Mouse (Mus musculus): ENCODE measurements at regions not wholly inside any gene's neighbourhood (a gene's known extent, or its start where the extent isn't known, plus 50 kb on each side); places are given as distances from the start of the nearest gene placed in this dataset.

- Histone ChIP-seq H3K36me3 (ENCODE audit: inconsistent target) (no peaks in the 10 kb centered on the region), H3K27ac (no peak overlapping the region), H3K79me2 (ENCODE audit: inconsistent target) (no peaks in the 10 kb centered on the region), H3K4me3 (ENCODE audit: inconsistent target) (no peak overlapping the region)
- 27% methylated on average over 3 of the region's 3 CpGs for WGBS (ENCODE audit: missing documents)
Measured at GRCm38 (mm10) chr9:14003163-14003562, 175.6 kb downstream of the Fam76b start.

- 63% methylated on average over 3 of the region's 3 CpGs for WGBS (ENCODE audit: missing documents)
- no peaks in the 10 kb centered on the region for H3K79me2 ChIP-seq (ENCODE audit: inconsistent target)
- no peak overlapping the region for H3K4me3 ChIP-seq (ENCODE audit: inconsistent target)
- no peak overlapping the region for H3K27ac ChIP-seq
- no peaks in the 10 kb centered on the region for H3K36me3 ChIP-seq (ENCODE audit: inconsistent target)
Measured at GRCm38 (mm10) chr9:14006233-14006984, 178.9 kb downstream of the Fam76b start.

GRCm38 (mm10) chr9:14009451-14009850 lies 181.9 kb downstream of the Fam76b start:
- Histone ChIP-seq H3K79me2 (ENCODE audit: inconsistent target) (no peaks in the 10 kb centered on the region), H3K27ac (no peak overlapping the region), H3K4me3 (ENCODE audit: inconsistent target) (no peak overlapping the region), H3K36me3 (ENCODE audit: inconsistent target) (no peaks in the 10 kb centered on the region)
- WGBS (ENCODE audit: missing documents): 96% methylated on average over 5 of the region's 5 CpGs

GRCm38 (mm10) chr9:14010261-14010949 lies 182.9 kb downstream of the Fam76b start:
- Histone ChIP-seq H3K27ac (no peak overlapping the region), H3K4me3 (ENCODE audit: inconsistent target) (no peak overlapping the region), H3K36me3 (ENCODE audit: inconsistent target) (no peaks in the 10 kb centered on the region), H3K79me2 (ENCODE audit: inconsistent target) (no peaks in the 10 kb centered on the region)
- WGBS (ENCODE audit: missing documents): 50% methylated on average over 5 of the region's 5 CpGs

GRCm38 (mm10) chr9:14024216-14024615 lies 196.7 kb downstream of the Fam76b start:
- no peaks in the 10 kb centered on the region for H3K79me2 ChIP-seq (ENCODE audit: inconsistent target)
- no peak overlapping the region for H3K27ac ChIP-seq
- H3K4me3 ChIP-seq (ENCODE audit: inconsistent target): no peak overlapping the region
- no peaks in the 10 kb centered on the region for H3K36me3 ChIP-seq (ENCODE audit: inconsistent target)

- WGBS (ENCODE audit: missing documents): 70% methylated on average over 3 of the region's 3 CpGs
- Histone ChIP-seq H3K79me2 (ENCODE audit: inconsistent target) (no peaks in the 10 kb centered on the region), H3K4me3 (ENCODE audit: inconsistent target) (no peak overlapping the region), H3K36me3 (ENCODE audit: inconsistent target) (no peaks in the 10 kb centered on the region), H3K27ac (no peak overlapping the region)
Measured at GRCm38 (mm10) chr9:14024701-14025100, 197.2 kb downstream of the Fam76b start.

- H3K27ac ChIP-seq: no peak overlapping the region
- no peak overlapping the region for H3K4me3 ChIP-seq (ENCODE audit: inconsistent target)
- no peaks in the 10 kb centered on the region for H3K36me3 ChIP-seq (ENCODE audit: inconsistent target)
- 93% methylated on average over 5 of the region's 5 CpGs for WGBS (ENCODE audit: missing documents)
- no peaks in the 10 kb centered on the region for H3K79me2 ChIP-seq (ENCODE audit: inconsistent target)
Measured at GRCm38 (mm10) chr9:14028056-14028455, 200.5 kb downstream of the Fam76b start.

GRCm38 (mm10) chr9:14031358-14032047 lies 204.0 kb downstream of the Fam76b start:
- Histone ChIP-seq H3K27ac (no peak overlapping the region), H3K36me3 (ENCODE audit: inconsistent target) (no peaks in the 10 kb centered on the region), H3K79me2 (ENCODE audit: inconsistent target) (no peaks in the 10 kb centered on the region), H3K4me3 (ENCODE audit: inconsistent target) (no peak overlapping the region)
- 88% methylated on average over 3 of the region's 6 CpGs for WGBS (ENCODE audit: missing documents)

- no peak overlapping the region for H3K4me3 ChIP-seq (ENCODE audit: inconsistent target)
- no peaks in the 10 kb centered on the region for H3K79me2 ChIP-seq (ENCODE audit: inconsistent target)
- 95% methylated on average over 1 of the region's 1 CpGs for WGBS (ENCODE audit: missing documents)
- no peaks in the 10 kb centered on the region for H3K36me3 ChIP-seq (ENCODE audit: inconsistent target)
- no peak overlapping the region for H3K27ac ChIP-seq
Measured at GRCm38 (mm10) chr9:14032048-14032362, 204.5 kb downstream of the Fam76b start.

GRCm38 (mm10) chr9:14035526-14035925 lies 208.0 kb downstream of the Fam76b start:
- H3K27ac ChIP-seq: no peak overlapping the region
- H3K36me3 ChIP-seq (ENCODE audit: inconsistent target): no peaks in the 10 kb centered on the region
- 96% methylated on average over 2 of the region's 2 CpGs for WGBS (ENCODE audit: missing documents)
- no peaks in the 10 kb centered on the region for H3K79me2 ChIP-seq (ENCODE audit: inconsistent target)
- no peak overlapping the region for H3K4me3 ChIP-seq (ENCODE audit: inconsistent target)

GRCm38 (mm10) chr9:14041900-14042435 lies 214.5 kb downstream of the Fam76b start:
- no peaks in the 10 kb centered on the region for H3K79me2 ChIP-seq (ENCODE audit: inconsistent target)
- 92% methylated on average over 2 of the region's 2 CpGs for WGBS (ENCODE audit: missing documents)
- no peaks in the 10 kb centered on the region for H3K36me3 ChIP-seq (ENCODE audit: inconsistent target)
- no peak overlapping the region for H3K4me3 ChIP-seq (ENCODE audit: inconsistent target)
- H3K27ac ChIP-seq: no peak overlapping the region

GRCm38 (mm10) chr9:14048224-14048623 lies 220.7 kb downstream of the Fam76b start:
- Histone ChIP-seq H3K79me2 (ENCODE audit: inconsistent target) (no peaks in the 10 kb centered on the region), H3K27ac (no peak overlapping the region), H3K36me3 (ENCODE audit: inconsistent target) (no peaks in the 10 kb centered on the region), H3K4me3 (ENCODE audit: inconsistent target) (no peak overlapping the region)
- 87% methylated on average over 4 of the region's 4 CpGs for WGBS (ENCODE audit: missing documents)

- WGBS (ENCODE audit: missing documents): 86% methylated on average over 2 of the region's 2 CpGs
- Histone ChIP-seq H3K4me3 (ENCODE audit: inconsistent target) (no peak overlapping the region), H3K27ac (peak overlapping the region; percentile 43), H3K36me3 (ENCODE audit: inconsistent target) (no peaks in the 10 kb centered on the region), H3K79me2 (ENCODE audit: inconsistent target) (no peaks in the 10 kb centered on the region)
Measured at GRCm38 (mm10) chr9:14053704-14054103, 221.2 kb upstream of the Sesn3 start.

- Histone ChIP-seq H3K79me2 (ENCODE audit: inconsistent target) (no peaks in the 10 kb centered on the region), H3K27ac (no peak overlapping the region), H3K36me3 (ENCODE audit: inconsistent target) (no peaks in the 10 kb centered on the region), H3K4me3 (ENCODE audit: inconsistent target) (no peak overlapping the region)
- 82% methylated on average over 8 of the region's 10 CpGs for WGBS (ENCODE audit: missing documents)
Measured at GRCm38 (mm10) chr9:14056410-14057172, 218.3 kb upstream of the Sesn3 start.
